Mouse (Mus musculus) neural tube, embryonic 11.5 days (tissue): ENCODE measurements at regions not wholly inside any gene's neighbourhood (a gene's known extent, or its start where the extent isn't known, plus 50 kb on each side); places are given as distances from the start of the nearest gene placed in this dataset.
A peak's percentile ranks its signal among the peaks of the same experiment; 100 is the strongest.

Experiments
- ATAC-seq: fragments of 200-750 bp; cut with Nextera tagmentation; 2 replicates; pipeline ENCODE4 v1.8.0; 2017; ENCODE audit warnings: moderate number of reproducible peaks, mild to moderate bottlenecking, moderate TSS enrichment, moderate library complexity; ENCODE audit not compliant: insufficient read depth, low FRiP score, low TSS enrichment
- DNase-seq: peaks from one replicate; pipeline ENCODE4 v3.0.0-alpha.2; 2015; ENCODE audit warnings: low spot score
- H3K27ac ChIP-seq: fragments of 300-500 bp; sonication (generic); 2 replicates; pipeline ENCODE4 v1.5.1; 2014; ENCODE audit warnings: low read depth, mild to moderate bottlenecking, low read length
- H3K27me3 ChIP-seq: fragments of 300-500 bp; sonication (generic); 2 replicates; pipeline ENCODE4 v1.6.1; 2014; ENCODE audit warnings: mild to moderate bottlenecking, low read length, mixed read lengths; ENCODE audit not compliant: control insufficient read depth, insufficient read depth
- H3K36me3 ChIP-seq: fragments of 300-500 bp; sonication (generic); 2 replicates; pipeline ENCODE4 v1.6.1; 2014; ENCODE audit warnings: mild to moderate bottlenecking, low read length, moderate library complexity, mixed read lengths; ENCODE audit not compliant: control insufficient read depth, insufficient read depth
- H3K4me1 ChIP-seq: fragments of 300-500 bp; sonication (generic); 2 replicates; pipeline ENCODE4 v1.6.1; 2014; ENCODE audit warnings: low read length, mixed read lengths; ENCODE audit not compliant: control insufficient read depth, insufficient read depth
- H3K4me2 ChIP-seq: fragments of 300-500 bp; sonication (generic); 2 replicates; pipeline ENCODE4 v1.6.1; 2014; ENCODE audit warnings: low read depth, mild to moderate bottlenecking, moderate library complexity
- H3K4me3 ChIP-seq: fragments of 300-500 bp; sonication (generic); 2 replicates; pipeline ENCODE4 v1.5.1; 2014; ENCODE audit warnings: low read depth, low read length
- H3K9ac ChIP-seq: fragments of 300-500 bp; sonication (generic); 2 replicates; pipeline ENCODE4 v1.6.1; 2014; ENCODE audit warnings: mild to moderate bottlenecking, low read length
- H3K9me3 ChIP-seq: fragments of 300-500 bp; sonication (generic); 2 replicates; pipeline ENCODE4 v1.6.1; 2016; ENCODE audit warnings: low read length; ENCODE audit not compliant: control insufficient read depth
- WGBS: fragments of 180-500 bp; shearing (Covaris S2); extraction: QIAGEN DNeasy Blood & Tissue Kit; methylation state at CpG from one replicate; pipeline ENCODE4 v1.1.7; 2014; 5-methylcytosine and 5-hydroxymethylcytosine counted together

GRCm38 (mm10) chr6:78115079-78115478, 135.6 kb upstream of the Ctnna2 start:
- H3K4me2 ChIP-seq: no peak overlapping the region
- H3K36me3 ChIP-seq: no peaks in the 10 kb centered on the region
- no peaks in the 10 kb centered on the region for H3K9me3 ChIP-seq
- no peak overlapping the region for H3K27ac ChIP-seq
- H3K27me3 ChIP-seq: no peaks in the 10 kb centered on the region
- no peak for ATAC-seq
- no peak overlapping the region for H3K4me3 ChIP-seq
- DNase-seq: peak; percentile 21
- no peak overlapping the region for H3K9ac ChIP-seq
- no peaks in the 10 kb centered on the region for H3K4me1 ChIP-seq
- WGBS: 47% methylated on average over 4 of the region's 4 CpGs

GRCm38 (mm10) chr6:78082528-78082927, 103.0 kb upstream of the Ctnna2 start:
- WGBS: 17% methylated on average over 2 of the region's 2 CpGs
- DNase-seq: no peak
- peak; percentile 78; the same call in 1 of the 2 replicates for ATAC-seq
- Histone ChIP-seq H3K4me3 (no peak overlapping the region), H3K4me2 (no peak overlapping the region), H3K9me3 (no peaks in the 10 kb centered on the region), H3K27ac (no peak overlapping the region), H3K4me1 (no peaks in the 10 kb centered on the region), H3K9ac (no peak overlapping the region), H3K27me3 (no peaks in the 10 kb centered on the region), H3K36me3 (no peaks in the 10 kb centered on the region)

- Histone ChIP-seq H3K36me3 (no peaks in the 10 kb centered on the region), H3K4me2 (no peak overlapping the region), H3K27ac (no peak overlapping the region), H3K27me3 (no peaks in the 10 kb centered on the region), H3K9me3 (no peaks in the 10 kb centered on the region), H3K4me3 (no peak overlapping the region), H3K4me1 (no peaks in the 10 kb centered on the region), H3K9ac (no peak overlapping the region)
- DNase-seq (no peak), ATAC-seq (no peak)
- WGBS: 77% methylated on average over 4 of the region's 4 CpGs
These were observed 99.4 kb upstream of the Ctnna2 start for GRCm38 (mm10) chr6:78078919-78079318.

- H3K9me3 ChIP-seq: no peaks in the 10 kb centered on the region
- no peaks in the 10 kb centered on the region for H3K36me3 ChIP-seq
- no peaks in the 10 kb centered on the region for H3K27me3 ChIP-seq
- ATAC-seq (no peak), DNase-seq (no peak)
- H3K4me3 ChIP-seq: no peak overlapping the region
- no peak overlapping the region for H3K4me2 ChIP-seq
- WGBS: 62% methylated on average over 1 of the region's 1 CpGs
- H3K9ac ChIP-seq: no peak overlapping the region
- no peaks in the 10 kb centered on the region for H3K4me1 ChIP-seq
- H3K27ac ChIP-seq: no peak overlapping the region
These were observed 86.8 kb upstream of the Ctnna2 start for GRCm38 (mm10) chr6:78066323-78066722.

GRCm38 (mm10) chr6:78065737-78066136, 86.2 kb upstream of the Ctnna2 start:
- no peak for ATAC-seq
- H3K4me3 ChIP-seq: no peak overlapping the region
- no peak overlapping the region for H3K9ac ChIP-seq
- DNase-seq: no peak
- H3K4me2 ChIP-seq: no peak overlapping the region
- no peaks in the 10 kb centered on the region for H3K9me3 ChIP-seq
- no peaks in the 10 kb centered on the region for H3K27me3 ChIP-seq
- no peak overlapping the region for H3K27ac ChIP-seq
- H3K4me1 ChIP-seq: no peaks in the 10 kb centered on the region
- 64% methylated on average over 2 of the region's 2 CpGs for WGBS
- H3K36me3 ChIP-seq: no peaks in the 10 kb centered on the region
